Mouse (Mus musculus): ENCODE data around the gene Ubqln4.

Gene Ubqln4

GRCm38 (mm10) chr3:88553525-88553879 lies at the start of gene Ubqln4:
Gene Ubqln4 (plus strand): TSS chr3:88553758.
- peak; percentile 72 for DNase-seq (ENCODE audit: low spot score)

GRCm38 (mm10) chr3:88503881-88504746 lies 49.4 kb upstream of the Ubqln4 start:
- DNase-seq (ENCODE audit: low spot score): no peak

GRCm38 (mm10) chr3:88505081-88505480 lies 48.5 kb upstream of the Ubqln4 start:
- DNase-seq (ENCODE audit: low spot score): no peak

GRCm38 (mm10) chr3:88505765-88506164 lies 47.8 kb upstream of the Ubqln4 start:
- DNase-seq (ENCODE audit: low spot score): no peak

GRCm38 (mm10) chr3:88509250-88509649 lies 44.3 kb upstream of the Ubqln4 start:
- DNase-seq (ENCODE audit: low spot score): no peak

- peak; percentile 86 for DNase-seq (ENCODE audit: low spot score)
Observed at GRCm38 (mm10) chr3:88509692-88510420, 43.7 kb upstream of the Ubqln4 start, which contains the start of gene Lmna. Gene Lmna (minus strand): TSS chr3:88509956.

- DNase-seq (ENCODE audit: low spot score): no peak
Observed at GRCm38 (mm10) chr3:88510421-88511289, 42.9 kb upstream of the Ubqln4 start.

- DNase-seq (ENCODE audit: low spot score): no peak
Observed at GRCm38 (mm10) chr3:88511559-88511958, 42.0 kb upstream of the Ubqln4 start.

GRCm38 (mm10) chr3:88512141-88512895 lies 41.2 kb upstream of the Ubqln4 start:
- no peak for DNase-seq (ENCODE audit: low spot score)

- DNase-seq (ENCODE audit: low spot score): no peak
Observed at GRCm38 (mm10) chr3:88512896-88513545, 40.5 kb upstream of the Ubqln4 start.

- DNase-seq (ENCODE audit: low spot score): no peak
Observed at GRCm38 (mm10) chr3:88513546-88514115, 39.9 kb upstream of the Ubqln4 start.

GRCm38 (mm10) chr3:88514231-88515094 lies 39.1 kb upstream of the Ubqln4 start:
- DNase-seq (ENCODE audit: low spot score): no peak

GRCm38 (mm10) chr3:88515095-88515386 lies 38.5 kb upstream of the Ubqln4 start:
- no peak for DNase-seq (ENCODE audit: low spot score)

GRCm38 (mm10) chr3:88516407-88516806 lies 37.2 kb upstream of the Ubqln4 start:
- DNase-seq (ENCODE audit: low spot score): no peak

- no peak for DNase-seq (ENCODE audit: low spot score)
Observed at GRCm38 (mm10) chr3:88518411-88518810, 35.1 kb upstream of the Ubqln4 start.

GRCm38 (mm10) chr3:88520078-88520477 lies 33.5 kb upstream of the Ubqln4 start:
- DNase-seq (ENCODE audit: low spot score): no peak

GRCm38 (mm10) chr3:88521156-88521555 lies 32.4 kb upstream of the Ubqln4 start:
- DNase-seq (ENCODE audit: low spot score): no peak

GRCm38 (mm10) chr3:88521803-88522331 lies 31.7 kb upstream of the Ubqln4 start:
- DNase-seq (ENCODE audit: low spot score): no peak

- no peak for DNase-seq (ENCODE audit: low spot score)
Observed at GRCm38 (mm10) chr3:88523027-88523426, 30.5 kb upstream of the Ubqln4 start.

GRCm38 (mm10) chr3:88525021-88525420 lies 28.5 kb upstream of the Ubqln4 start:
- no peak for DNase-seq (ENCODE audit: low spot score)
